Mouse (Mus musculus): Measurements from ENCODE around the gene Tax1bp3.

Tax1bp3 gene

GRCm38 (mm10) chr11:73228881-73229280, 52.0 kb downstream of the Tax1bp3 start:
- no peak for DNase-seq (ENCODE audit: low read depth, low spot score)

GRCm38 (mm10) chr11:73230081-73230480, 53.2 kb downstream of the Tax1bp3 start:
- no peak for DNase-seq (ENCODE audit: low read depth, low spot score)

DNA sequence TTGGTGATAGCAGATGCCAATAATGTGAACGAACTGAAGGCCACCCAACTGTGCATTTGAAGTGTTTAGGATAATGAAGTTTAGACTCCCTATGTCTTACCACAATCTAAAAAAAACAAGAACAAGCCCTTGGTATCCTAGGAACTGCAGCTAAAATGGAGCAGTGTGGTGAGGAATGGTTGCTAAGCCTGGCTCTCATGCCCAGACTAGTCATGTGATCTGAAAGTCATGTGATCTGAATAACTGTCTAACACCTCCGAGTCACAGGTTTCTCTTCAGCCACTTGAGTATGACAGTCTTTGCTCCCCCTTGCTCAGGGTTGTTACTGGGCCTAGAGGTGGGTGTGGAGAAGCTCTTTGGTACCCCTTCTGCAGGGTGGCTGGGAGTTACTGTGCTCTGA, 55.6 kb downstream of the Tax1bp3 start:
- peak; percentile 12 for DNase-seq (ENCODE audit: low read depth, low spot score)

Measured in ES-CJ7 (cell line).